Mouse (Mus musculus) heart, adult 2 months (tissue): Measurements from ENCODE around the gene Arg2. TPM values are rescaled to one million over a fixed set of nuclear protein-coding genes. Genes with fewer than 3 reads are reported as not detected.
"Not testable (repeated sequence)": the region's sequence is repeated elsewhere in the genome, so short reads cannot be mapped to it uniquely, and the experiment has no call there.

ENCODE experiments used
- DNase-seq, 2 experiments: peaks; one replicate each; pipeline ENCODE4 v3.0.0; 2021
- H3K27ac ChIP-seq: fragments of 200-600 bp; 2 replicates; pipeline ENCODE4 v1.8.1; 2022
- H3K27me3 ChIP-seq: fragments of 200-500 bp; 2 replicates; pipeline ENCODE4 v1.6.1; 2012; ENCODE audit warnings: mild to moderate bottlenecking, low read length, inconsistent platforms, mixed read lengths; ENCODE audit not compliant: control insufficient read depth, insufficient read depth
- H3K36me3 ChIP-seq: fragments of 200-500 bp; 2 replicates; pipeline ENCODE4 v1.6.1; 2012; ENCODE audit warnings: low read length, inconsistent platforms; ENCODE audit not compliant: control insufficient read depth, insufficient read depth
- H3K4me1 ChIP-seq: fragments of 200-500 bp; 2 replicates; pipeline ENCODE4 v1.6.1; 2011; ENCODE audit warnings: low read length; ENCODE audit not compliant: control insufficient read depth, insufficient read depth
- H3K4me3 ChIP-seq: fragments of 200-600 bp; 2 replicates; pipeline ENCODE4 v1.8.1; 2022
- H3K79me2 ChIP-seq: fragments of 200-500 bp; replicated peaks from 2 replicates; pipeline ENCODE4 v1.6.1; 2012; ENCODE audit warnings: mild to moderate bottlenecking, inconsistent platforms, low read length, moderate library complexity, mixed read lengths; ENCODE audit not compliant: control insufficient read depth, insufficient read depth
- H3K9ac ChIP-seq: fragments of 200-500 bp; 2 replicates; pipeline ENCODE4 v1.6.1; 2012; ENCODE audit warnings: low read depth, mild to moderate bottlenecking, control low read depth, inconsistent platforms, low read length, mixed read lengths
- CTCF ChIP-seq: fragments of 200-600 bp; IDR thresholded peaks from 2 replicates; pipeline ENCODE4 v1.8.1; 2022; ENCODE audit warnings: antibody characterized with exemption, mild to moderate bottlenecking, moderate library complexity
- EP300 ChIP-seq: fragments of 200-500 bp; IDR thresholded peaks from 2 replicates; pipeline ENCODE4 v1.6.1; 2011; ENCODE audit warnings: low read depth, low read length, control low read depth; ENCODE audit not compliant: insufficient read depth
- POLR2A ChIP-seq: fragments of 200-500 bp; IDR thresholded peaks from 2 replicates; pipeline ENCODE4 v1.6.1; 2011; ENCODE audit warnings: mild to moderate bottlenecking, low read depth, low read length, control low read depth; ENCODE audit not compliant: insufficient read depth
- WGBS: fragments of 180-500 bp; shearing (Covaris S2); methylation state at CpG from one replicate; pipeline ENCODE4 v1.1.7; 2018; 5-methylcytosine and 5-hydroxymethylcytosine counted together
- intact Hi-C: fragments of 180-260 bp; cut with DNase I; formaldehyde crosslinking; loops from one replicate; pipeline ENCODE4 v1.15.1; 2025
- polyA plus RNA-seq: library from polyadenylated mRNA; depleted of rRNA; stranded (reverse); fragments of >200 nt; gene quantifications from 2 replicates; pipeline ENCODE4 v1.2.3, GENCODE M21; 2012
- total RNA-seq, 2 experiments: library from RNA; stranded (reverse); gene quantifications; 2 replicates each; pipeline ENCODE4 v1.2.3; 2021

The Arg2 gene
- total and polyA plus RNA-seq, 3 experiments, result 0.16 TPM; not detected in 2

- no peak overlapping the region for H3K9ac ChIP-seq
- no peak overlapping the region for H3K27ac ChIP-seq
- no peak overlapping the region for H3K4me3 ChIP-seq
- TF ChIP-seq POLR2A, result no peak
- peak; percentile 16; the same call in 1 of the 2 replicates for TF ChIP-seq CTCF
- H3K36me3 ChIP-seq, result peaks cover 8% of the 10 kb centered on the region
- no peaks in the 10 kb centered on the region for H3K27me3 ChIP-seq
- DNase-seq, result no peak
- peaks cover 3% of the 10 kb centered on the region for H3K4me1 ChIP-seq
- H3K79me2 ChIP-seq, result peaks cover 4% of the 10 kb centered on the region; the same call in 1 of the 2 replicates
- WGBS, result 58% methylated on average over 5 of the region's 5 CpGs
- intact Hi-C loops, result no loop called here
Observed at GRCm38 (mm10) chr12:79173721-79174120, 43.1 kb downstream of the Arg2 start.

- 93% methylated on average over 5 of the region's 5 CpGs for WGBS
- Histone ChIP-seq H3K4me1 (peaks cover 1% of the 10 kb centered on the region), H3K4me3 (no peak overlapping the region), H3K9ac (no peak overlapping the region), H3K27ac (no peak overlapping the region), H3K27me3 (no peaks in the 10 kb centered on the region), H3K79me2 (peaks cover 4% of the 10 kb centered on the region; the same call in 1 of the 2 replicates), H3K36me3 (peaks cover 3% of the 10 kb centered on the region; the same call in 1 of the 2 replicates)
- no peak for DNase-seq
- intact Hi-C loops, result no loop called here
- no peak for TF ChIP-seq EP300
- no peak for TF ChIP-seq POLR2A
- TF ChIP-seq CTCF, result no peak
Observed at GRCm38 (mm10) chr12:79175998-79176397, 45.4 kb downstream of the Arg2 start.

GRCm38 (mm10) chr12:79185160-79185559, 54.6 kb downstream of the Arg2 start:
- H3K4me3 ChIP-seq, DNase-seq, H3K79me2 ChIP-seq, H3K9ac ChIP-seq, H3K27me3 ChIP-seq, intact Hi-C loops, H3K4me1 ChIP-seq, H3K36me3 ChIP-seq, H3K27ac ChIP-seq: not testable (repeated sequence)
- WGBS, result 81% methylated on average over 4 of the region's 6 CpGs

GRCm38 (mm10) chr12:79190931-79191673, 60.5 kb downstream of the Arg2 start:
- H3K9ac ChIP-seq, result peak overlapping the region; percentile 64
- 3% methylated on average over 18 of the region's 18 CpGs for WGBS
- H3K27ac ChIP-seq, result no peak overlapping the region
- H3K36me3 ChIP-seq, result no peaks in the 10 kb centered on the region; the same call in 1 of the 2 replicates
- no peaks in the 10 kb centered on the region for H3K79me2 ChIP-seq
- TF ChIP-seq POLR2A, result no peak
- TF ChIP-seq CTCF, result no peak
- TF ChIP-seq EP300, result no peak
- DNase-seq, result peak; percentile 27 to 42
- intact Hi-C loops, result loop anchor here (5.0 kb wide), 1 partner anchor 71 kb away; no protein-coding TSS in a partner anchor
- H3K4me3 ChIP-seq, result peak overlapping the region; percentile 63
- no peaks in the 10 kb centered on the region for H3K27me3 ChIP-seq
- H3K4me1 ChIP-seq, result peaks cover 3% of the 10 kb centered on the region

- TF ChIP-seq EP300, result no peak
- peak; percentile 46; the same call in 1 of the 2 replicates for TF ChIP-seq POLR2A
- TF ChIP-seq CTCF, result peak; percentile 78
- Histone ChIP-seq H3K4me1 (peaks cover 3% of the 10 kb centered on the region), H3K36me3 (no peaks in the 10 kb centered on the region; the same call in 1 of the 2 replicates), H3K4me3 (peak overlapping the region; percentile 63), H3K9ac (peak overlapping the region; percentile 64), H3K79me2 (no peaks in the 10 kb centered on the region), H3K27ac (no peak overlapping the region), H3K27me3 (no peaks in the 10 kb centered on the region)
- intact Hi-C loops, result loop anchor here (5.0 kb wide), 1 partner anchor 71 kb away; no protein-coding TSS in a partner anchor
- peak; percentile 77 to 82 for DNase-seq
- WGBS, result 5% methylated on average over 14 of the region's 14 CpGs
Observed at GRCm38 (mm10) chr12:79191701-79192100, 61.1 kb downstream of the Arg2 start.

GRCm38 (mm10) chr12:79192193-79192592, 61.6 kb downstream of the Arg2 start, which contains the start of gene Rdh11:
Gene Rdh11 (minus strand): TSS chr12:79192293.
- peak within 1 kb of the TSS; percentile 64 for H3K9ac ChIP-seq
- H3K36me3 ChIP-seq, result no peaks in the 10 kb centered on the region; the same call in 1 of the 2 replicates
- DNase-seq, result no peak
- H3K27ac ChIP-seq, result no peak within 1 kb of the TSS
- H3K4me3 ChIP-seq, result peak within 1 kb of the TSS; percentile 63
- TF ChIP-seq POLR2A, result no peak
- no peak for TF ChIP-seq CTCF
- no peak for TF ChIP-seq EP300
- 61% methylated on average over 6 of the region's 6 CpGs for WGBS
- intact Hi-C loops, result loop anchor here (5.0 kb wide), 1 partner anchor 70 kb away; no protein-coding TSS in a partner anchor
- no peaks in the 10 kb centered on the region for H3K79me2 ChIP-seq
- H3K4me1 ChIP-seq, result peaks cover 3% of the 10 kb centered on the region
- H3K27me3 ChIP-seq, result no peaks in the 10 kb centered on the region
